Mouse (Mus musculus): ENCODE results near the gene Zscan4-ps3.
"Not testable (repeated sequence)": the region's sequence is repeated elsewhere in the genome, so short reads cannot be mapped to it uniquely, and the experiment has no call there.

Zscan4-ps3 gene

DNA sequence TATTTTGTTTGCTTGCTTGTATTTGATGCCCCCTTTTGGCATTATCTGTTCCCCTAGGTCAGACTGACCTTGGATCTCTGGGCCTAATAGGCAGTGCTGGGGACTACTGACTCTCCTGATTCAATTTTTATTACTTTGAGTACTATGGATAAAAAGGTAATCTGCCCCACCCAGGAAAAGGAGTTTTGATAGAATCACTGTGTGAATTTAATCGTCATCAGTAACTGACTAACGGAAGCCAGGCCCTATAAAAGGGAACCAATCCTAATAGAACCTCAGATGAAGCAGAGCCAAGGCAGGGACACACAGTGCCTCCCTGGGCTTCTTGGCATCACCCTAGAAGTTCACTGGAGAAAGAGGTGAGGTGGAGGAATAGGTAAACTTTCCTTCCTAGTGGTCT, at the start of gene Zscan4-ps3:
TSS of gene Zscan4-ps3 (plus strand) at position 301 of the 400 bp plus-strand sequence.
- DNase-seq (ENCODE audit: low spot score in 2 of 2), result not testable (repeated sequence)

DNA sequence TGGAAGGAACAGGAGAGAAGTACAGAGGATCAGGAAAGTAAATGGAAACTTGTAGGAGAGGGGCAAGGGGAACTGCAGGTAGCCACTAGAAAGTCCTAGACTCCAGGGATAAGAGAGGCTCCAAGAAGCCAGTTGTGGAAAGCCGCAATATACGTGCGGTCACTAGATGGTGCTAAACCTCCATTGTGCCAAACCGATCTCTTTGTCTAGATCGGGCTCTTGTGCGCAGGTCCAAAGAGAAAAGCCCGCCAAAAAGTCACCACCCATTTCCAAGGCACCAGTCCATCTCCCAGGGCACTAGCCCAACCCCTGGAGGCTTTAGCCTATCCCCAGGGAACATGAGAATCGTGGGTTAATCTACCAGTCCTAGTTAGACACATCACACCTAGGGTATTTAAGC, 8.0 kb downstream of the Zscan4-ps3 start:
- not testable (repeated sequence) for DNase-seq (ENCODE audit: low spot score in 2 of 2)
